Mouse (Mus musculus): ENCODE measurements around the gene Cybrd1. TPM values are rescaled to one million over a fixed set of nuclear protein-coding genes. Genes with fewer than 3 reads are reported as not detected.

Gene Cybrd1
- polyA plus RNA-seq, 1 experiment, result not detected

DNA sequence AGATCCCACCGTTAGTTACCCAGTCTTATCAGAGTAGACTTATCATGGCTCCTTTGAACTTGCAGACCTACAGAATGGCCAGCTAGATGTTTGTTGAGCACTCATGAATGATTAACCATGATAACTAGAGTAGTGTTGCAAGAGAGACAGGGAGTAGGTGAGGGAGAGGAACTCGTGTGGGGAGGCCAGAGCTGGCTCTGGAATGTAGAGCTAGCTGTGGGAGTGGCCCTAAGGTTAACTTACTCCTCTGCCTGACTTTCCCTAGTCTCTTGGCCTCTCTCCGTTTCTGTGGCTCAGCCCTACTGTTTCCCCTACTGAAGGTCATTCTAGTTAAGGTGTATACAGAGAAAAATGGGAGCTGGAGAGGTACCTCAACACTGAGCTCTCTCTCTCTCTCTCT is 28.5 kb downstream of the Cybrd1 start:
- no peak overlapping the region for H3K4me3 ChIP-seq (ENCODE audit: insufficient read depth, low read depth, low read length)
- H3K27ac ChIP-seq (replicated peaks; ENCODE audit: low read depth, low read length), result no peak overlapping the region

DNA sequence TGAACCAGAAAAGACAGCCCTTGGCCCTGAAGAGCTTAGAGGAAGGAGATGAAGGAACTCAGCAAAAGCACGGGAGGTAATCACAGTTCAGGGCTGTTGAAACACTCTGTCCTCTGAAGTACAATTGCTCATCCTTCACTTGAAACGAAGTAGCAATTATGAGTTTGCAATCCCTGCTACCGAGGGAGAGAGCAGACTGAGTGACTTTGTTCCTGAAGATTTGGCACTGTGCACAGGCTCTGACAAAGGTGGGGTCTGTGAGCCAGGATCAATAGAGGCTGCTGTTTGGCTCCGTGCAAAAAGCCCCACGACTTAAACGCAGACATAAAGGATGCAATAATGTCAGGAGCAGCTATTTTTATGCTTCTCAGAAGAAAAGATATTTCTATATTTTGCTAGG is 30.1 kb downstream of the Cybrd1 start:
- H3K27ac ChIP-seq (replicated peaks; ENCODE audit: low read depth, low read length), result no peak overlapping the region
- no peaks in the 10 kb centered on the region for H3K4me1 ChIP-seq (ENCODE audit: control insufficient read depth, insufficient read depth, insufficient read length, low read length)
- no peak overlapping the region for H3K4me3 ChIP-seq (ENCODE audit: insufficient read depth, low read depth, low read length)

More for the DNA sequence above, 28.5 kb downstream of the Cybrd1 start:
- H3K4me1 ChIP-seq (ENCODE audit: control insufficient read depth, insufficient read depth, insufficient read length, low read length), result no peaks in the 10 kb centered on the region

DNA sequence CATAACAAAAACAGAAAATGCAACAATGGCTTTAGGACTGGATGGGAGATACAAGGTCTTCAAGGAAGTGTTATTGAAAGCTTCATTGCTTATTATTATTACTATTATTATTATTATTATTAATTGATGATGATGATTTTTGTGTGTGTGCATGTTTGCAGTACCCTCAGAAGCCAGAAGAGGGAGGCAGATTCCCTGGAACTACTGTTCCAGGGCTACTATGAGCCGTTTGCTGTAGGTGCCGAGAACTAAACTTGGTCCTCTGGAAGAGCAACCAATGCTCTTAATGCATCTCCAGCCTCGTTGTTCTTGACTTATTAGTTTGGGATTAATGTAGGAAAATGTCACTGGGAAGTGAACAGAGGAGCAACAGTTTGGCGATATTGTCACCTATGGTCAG is 34.4 kb downstream of the Cybrd1 start:
- no peak overlapping the region for H3K27ac ChIP-seq (replicated peaks; ENCODE audit: low read depth, low read length)
- no peaks in the 10 kb centered on the region for H3K4me1 ChIP-seq (ENCODE audit: control insufficient read depth, insufficient read depth, insufficient read length, low read length)
- no peak overlapping the region for H3K4me3 ChIP-seq (ENCODE audit: insufficient read depth, low read depth, low read length)

DNA sequence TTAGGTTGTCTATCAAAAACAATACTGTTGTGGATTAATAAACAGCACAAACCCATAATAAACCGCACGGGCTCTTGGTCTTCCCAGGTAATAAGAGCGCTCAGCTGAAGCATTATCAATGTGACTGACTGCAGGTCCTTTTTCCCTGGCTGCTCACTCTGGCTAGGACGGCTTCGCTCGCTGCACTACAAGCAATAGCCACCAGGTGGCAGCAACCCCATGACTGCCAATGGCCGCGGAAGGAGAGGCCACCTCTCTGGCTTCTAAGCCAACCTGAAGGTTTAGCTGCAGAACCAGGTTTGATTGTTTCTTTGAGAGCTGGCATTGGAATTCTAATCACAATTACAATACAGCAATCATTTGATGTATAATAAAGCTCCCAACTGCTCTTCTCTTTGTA is 37.8 kb downstream of the Cybrd1 start:
- Histone ChIP-seq H3K4me3 (ENCODE audit: insufficient read depth, low read depth, low read length) (no peak overlapping the region), H3K27ac (replicated peaks; ENCODE audit: low read depth, low read length) (no peak overlapping the region), H3K4me1 (ENCODE audit: control insufficient read depth, insufficient read depth, insufficient read length, low read length) (no peaks in the 10 kb centered on the region)

DNA sequence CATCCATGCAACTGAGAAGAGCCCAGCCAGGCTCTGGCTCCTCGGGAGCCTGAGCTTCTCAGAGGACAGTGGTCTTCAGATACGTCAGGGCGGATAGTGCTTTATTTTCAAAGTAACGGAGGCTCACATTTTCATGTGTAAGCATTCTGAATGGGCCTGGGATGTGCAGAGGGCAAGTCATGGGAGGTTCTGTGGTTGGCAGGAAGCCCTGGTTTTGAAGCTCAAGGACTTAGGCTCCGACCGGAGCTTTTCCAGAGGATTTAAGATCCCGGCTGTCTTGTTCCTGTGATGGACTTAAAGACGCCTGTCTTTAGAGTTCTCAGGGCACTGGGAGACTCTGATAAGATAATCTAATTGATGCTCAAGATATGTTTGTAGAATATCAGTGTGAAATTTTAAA is 38.7 kb downstream of the Cybrd1 start:
- no peak overlapping the region for H3K4me3 ChIP-seq (ENCODE audit: insufficient read depth, low read depth, low read length)
- no peak overlapping the region for H3K27ac ChIP-seq (replicated peaks; ENCODE audit: low read depth, low read length)
- H3K4me1 ChIP-seq (ENCODE audit: control insufficient read depth, insufficient read depth, insufficient read length, low read length), result no peaks in the 10 kb centered on the region

DNA sequence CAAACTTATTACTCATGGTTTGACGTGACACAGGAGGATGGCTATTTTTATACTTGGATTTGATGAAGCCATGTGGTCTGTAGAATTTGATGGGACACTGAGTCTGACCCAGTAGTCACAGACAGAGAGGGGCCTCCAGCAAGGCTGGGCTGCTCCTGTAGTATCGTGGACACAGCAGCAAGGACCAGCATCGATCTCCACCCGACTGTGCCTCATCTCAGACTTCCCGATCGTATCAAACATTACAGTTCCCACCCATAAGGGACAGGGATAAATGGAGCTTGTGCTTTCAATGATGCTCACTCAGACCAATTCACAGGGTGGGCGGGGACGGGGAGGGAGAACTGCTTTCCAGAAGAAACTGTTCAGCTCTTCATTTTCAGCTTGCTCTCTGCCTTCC is 40.2 kb downstream of the Cybrd1 start:
- Histone ChIP-seq H3K27ac (replicated peaks; ENCODE audit: low read depth, low read length) (no peak overlapping the region), H3K4me1 (ENCODE audit: control insufficient read depth, insufficient read depth, insufficient read length, low read length) (no peaks in the 10 kb centered on the region), H3K4me3 (ENCODE audit: insufficient read depth, low read depth, low read length) (no peak overlapping the region)

DNA sequence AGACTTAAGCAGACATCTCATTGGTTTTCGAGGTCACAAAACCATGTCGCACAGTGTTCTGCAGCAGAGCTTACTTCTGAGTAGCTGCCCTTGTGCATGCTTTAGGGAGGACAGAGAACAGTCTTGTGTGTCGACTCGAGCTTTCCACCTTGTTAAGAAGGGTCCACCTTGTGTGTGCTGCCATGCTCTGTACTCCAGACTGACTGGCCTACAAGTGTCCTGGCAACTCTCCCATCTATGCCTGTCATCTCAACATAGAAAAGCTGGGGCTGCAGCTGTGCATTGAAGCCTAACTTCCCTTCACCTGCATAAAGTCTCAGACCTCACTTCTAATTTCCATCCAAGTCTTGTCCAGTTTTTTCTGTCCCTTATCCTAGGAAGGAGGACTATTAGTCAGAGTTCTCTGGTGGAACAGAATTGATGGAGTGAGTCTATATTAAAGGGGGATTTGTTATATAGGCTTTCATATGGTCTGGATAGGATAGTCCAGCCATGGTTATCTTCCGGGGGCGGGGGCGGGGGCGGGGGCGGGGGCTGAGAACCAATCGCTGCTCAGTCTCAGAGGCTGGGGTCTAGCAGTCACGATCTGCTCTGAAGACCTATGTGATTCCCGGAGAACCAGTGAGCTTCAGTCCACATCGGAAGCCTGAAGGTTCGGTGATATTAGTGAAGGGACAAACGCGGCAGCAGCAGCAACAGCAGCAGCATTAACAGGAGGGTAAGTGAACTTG is 42.0 kb downstream of the Cybrd1 start:
- H3K27ac ChIP-seq (replicated peaks; ENCODE audit: low read depth, low read length), result no peak overlapping the region
- no peaks in the 10 kb centered on the region for H3K4me1 ChIP-seq (ENCODE audit: control insufficient read depth, insufficient read depth, insufficient read length, low read length)
- no peak overlapping the region for H3K4me3 ChIP-seq (ENCODE audit: insufficient read depth, low read depth, low read length)

DNA sequence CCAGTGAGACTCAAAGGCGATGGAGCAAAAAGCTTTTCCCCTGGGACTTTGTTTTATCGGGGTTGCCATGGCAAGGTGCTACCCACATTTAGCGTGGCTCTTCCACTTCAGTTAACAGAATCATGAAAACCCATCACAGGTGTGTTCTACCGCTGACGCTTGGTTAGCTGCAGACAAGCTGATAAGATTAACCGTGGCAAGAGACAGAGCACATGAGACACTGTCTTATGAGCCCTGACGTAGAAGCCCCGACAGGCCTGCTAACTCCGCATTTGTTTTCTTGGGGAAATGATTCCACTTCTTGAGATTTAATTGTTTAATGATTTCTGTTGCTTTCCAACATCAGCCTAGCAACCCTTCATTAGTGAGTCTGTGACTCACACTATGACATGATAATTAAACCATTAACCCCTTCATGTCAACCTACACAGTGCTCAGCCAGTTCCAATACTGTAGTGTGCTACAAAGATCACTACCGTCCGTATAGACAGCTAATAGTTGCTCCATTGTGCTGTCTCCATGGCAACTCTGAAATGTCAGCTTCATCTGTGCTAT is 42.7 kb downstream of the Cybrd1 start:
- Histone ChIP-seq H3K27ac (replicated peaks; ENCODE audit: low read depth, low read length) (no peak overlapping the region), H3K4me3 (ENCODE audit: insufficient read depth, low read depth, low read length) (no peak overlapping the region), H3K4me1 (ENCODE audit: control insufficient read depth, insufficient read depth, insufficient read length, low read length) (no peaks in the 10 kb centered on the region)

DNA sequence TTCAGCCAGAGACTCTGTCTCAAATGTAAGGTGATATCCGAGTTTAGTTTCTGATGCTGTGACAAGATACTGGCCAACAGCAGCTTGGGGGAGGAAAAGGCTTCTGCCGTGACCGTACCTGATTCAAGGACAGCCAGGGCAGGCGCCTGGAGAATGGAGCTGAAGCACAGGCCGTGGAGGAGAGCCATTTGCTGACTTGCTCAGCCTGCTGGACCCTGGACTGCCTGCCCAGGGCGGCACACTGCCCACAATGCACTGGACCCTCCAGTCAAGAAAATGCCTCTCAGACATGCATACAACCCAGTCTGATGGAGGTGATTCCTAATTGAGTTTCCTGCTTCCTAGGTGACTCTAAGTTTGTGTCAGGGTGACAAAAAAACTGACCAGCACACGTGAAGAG is 43.8 kb downstream of the Cybrd1 start:
- no peaks in the 10 kb centered on the region for H3K4me1 ChIP-seq (ENCODE audit: control insufficient read depth, insufficient read depth, insufficient read length, low read length)
- H3K4me3 ChIP-seq (ENCODE audit: insufficient read depth, low read depth, low read length), result no peak overlapping the region
- H3K27ac ChIP-seq (replicated peaks; ENCODE audit: low read depth, low read length), result no peak overlapping the region

DNA sequence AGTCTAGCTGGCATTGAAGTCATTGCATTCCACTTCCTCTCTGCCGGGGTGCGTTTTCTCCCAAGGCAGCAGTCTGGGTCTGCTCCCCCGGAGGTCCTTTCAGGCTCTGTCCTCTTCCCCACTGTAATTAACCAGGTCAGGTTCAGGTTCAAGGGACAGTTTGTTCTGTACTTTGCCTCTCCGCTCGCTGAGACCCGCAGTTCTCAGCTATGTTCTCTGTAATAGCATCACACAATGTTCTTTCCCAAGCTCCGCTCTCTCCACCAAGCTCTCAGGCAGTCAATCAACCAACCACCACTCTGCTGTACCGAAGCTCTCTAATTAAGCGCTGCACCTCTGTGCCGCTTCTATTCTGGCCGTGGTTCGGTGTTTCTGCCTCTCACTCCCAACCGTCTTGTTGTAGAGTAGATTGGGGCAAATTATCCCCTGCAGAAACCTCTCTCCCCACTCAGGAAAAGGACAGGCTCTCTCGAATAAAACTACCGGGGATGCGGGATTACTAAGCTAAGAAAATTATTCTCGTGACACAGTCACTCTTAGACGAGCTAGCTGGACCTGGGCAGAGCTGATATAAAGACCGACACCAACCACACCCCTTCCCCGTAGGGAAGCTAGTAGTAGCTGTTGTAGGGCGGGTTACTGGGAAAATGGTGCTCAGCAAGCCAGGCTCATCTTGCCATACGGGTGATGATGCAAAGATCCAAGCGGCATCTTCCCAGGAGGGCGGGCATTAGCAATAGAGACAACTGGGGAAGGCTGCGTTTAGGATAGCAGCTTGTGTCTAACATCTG is 45.3 kb downstream of the Cybrd1 start:
- Histone ChIP-seq H3K27ac (replicated peaks; ENCODE audit: low read depth, low read length) (no peak overlapping the region), H3K4me3 (ENCODE audit: insufficient read depth, low read depth, low read length) (no peak overlapping the region), H3K4me1 (ENCODE audit: control insufficient read depth, insufficient read depth, insufficient read length, low read length) (no peaks in the 10 kb centered on the region)

DNA sequence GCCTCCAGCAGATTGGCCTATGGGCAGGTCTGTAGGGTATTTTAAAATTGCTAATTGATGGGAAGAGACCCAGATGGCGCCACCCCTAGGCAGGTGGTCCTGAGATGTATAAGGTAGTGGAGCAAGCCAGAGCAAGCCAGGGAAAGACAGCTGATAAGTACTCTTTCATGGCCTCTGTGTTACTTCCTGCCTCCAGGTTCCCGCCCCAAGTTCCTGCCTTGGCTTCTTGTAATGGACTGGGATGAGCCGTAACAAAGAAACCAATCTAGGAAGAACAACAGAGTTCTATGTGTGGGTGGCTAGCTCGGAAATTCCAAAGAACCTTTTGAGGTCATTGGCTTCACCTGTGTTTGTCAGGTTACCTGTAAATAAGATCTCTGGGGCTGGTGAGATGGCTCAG is 49.5 kb downstream of the Cybrd1 start:
- Histone ChIP-seq H3K4me1 (ENCODE audit: control insufficient read depth, insufficient read depth, insufficient read length, low read length) (no peaks in the 10 kb centered on the region), H3K4me3 (ENCODE audit: insufficient read depth, low read depth, low read length) (no peak overlapping the region), H3K27ac (replicated peaks; ENCODE audit: low read depth, low read length) (no peak overlapping the region)

DNA sequence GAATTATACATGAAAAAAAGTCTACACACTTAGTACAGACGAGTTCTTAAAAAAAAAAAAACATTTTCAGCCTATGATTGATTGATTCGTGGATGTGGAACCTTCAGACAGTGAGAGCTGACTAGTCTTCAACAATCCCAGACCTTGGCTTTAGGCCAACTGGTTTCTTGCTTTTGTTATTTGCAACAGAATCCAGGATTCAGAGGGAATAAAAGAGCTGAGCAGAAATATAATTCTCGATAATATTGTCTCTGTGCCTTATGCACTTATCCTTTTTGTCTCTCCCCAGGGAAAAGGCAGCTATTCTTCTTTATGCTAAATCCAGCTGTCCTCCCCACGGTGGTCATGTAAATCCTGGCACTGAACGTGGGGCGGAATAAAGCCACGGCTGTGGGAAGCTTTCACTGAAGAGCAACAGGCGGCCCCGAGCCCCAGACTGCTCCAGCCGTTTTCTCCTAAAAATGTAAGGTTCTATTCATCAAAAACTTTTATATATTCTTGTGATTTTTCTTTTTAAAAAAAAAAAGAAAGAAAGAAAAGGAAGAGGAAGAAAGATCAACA is 50.8 kb downstream of the Cybrd1 start:
- Histone ChIP-seq H3K4me1 (ENCODE audit: control insufficient read depth, insufficient read depth, insufficient read length, low read length) (no peaks in the 10 kb centered on the region), H3K27ac (replicated peaks; ENCODE audit: low read depth, low read length) (no peak overlapping the region), H3K4me3 (ENCODE audit: insufficient read depth, low read depth, low read length) (no peak overlapping the region)

DNA sequence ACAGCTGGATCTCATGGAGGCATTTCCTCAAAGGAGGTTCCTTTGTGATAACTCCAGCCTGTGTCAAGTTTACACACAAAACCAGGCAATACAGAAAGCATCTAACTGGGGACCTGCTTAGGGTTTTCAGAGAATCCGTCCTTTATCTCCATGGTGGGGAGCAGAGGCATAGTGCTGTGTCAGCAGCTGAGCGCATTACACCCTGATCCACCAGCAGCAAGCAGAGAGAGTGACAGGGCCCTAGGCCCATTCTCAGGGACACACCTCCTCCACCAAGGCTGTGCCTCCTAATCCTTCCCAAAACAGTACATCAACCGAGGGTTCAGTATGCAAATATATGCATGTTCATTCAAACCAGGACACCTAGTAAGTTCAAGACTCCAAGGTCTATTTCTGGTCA is 55.3 kb downstream of the Cybrd1 start:
- no peaks in the 10 kb centered on the region for H3K4me1 ChIP-seq (ENCODE audit: control insufficient read depth, insufficient read depth, insufficient read length, low read length)
- H3K4me3 ChIP-seq (ENCODE audit: insufficient read depth, low read depth, low read length), result no peak overlapping the region
- H3K27ac ChIP-seq (replicated peaks; ENCODE audit: low read depth, low read length), result no peak overlapping the region

DNA sequence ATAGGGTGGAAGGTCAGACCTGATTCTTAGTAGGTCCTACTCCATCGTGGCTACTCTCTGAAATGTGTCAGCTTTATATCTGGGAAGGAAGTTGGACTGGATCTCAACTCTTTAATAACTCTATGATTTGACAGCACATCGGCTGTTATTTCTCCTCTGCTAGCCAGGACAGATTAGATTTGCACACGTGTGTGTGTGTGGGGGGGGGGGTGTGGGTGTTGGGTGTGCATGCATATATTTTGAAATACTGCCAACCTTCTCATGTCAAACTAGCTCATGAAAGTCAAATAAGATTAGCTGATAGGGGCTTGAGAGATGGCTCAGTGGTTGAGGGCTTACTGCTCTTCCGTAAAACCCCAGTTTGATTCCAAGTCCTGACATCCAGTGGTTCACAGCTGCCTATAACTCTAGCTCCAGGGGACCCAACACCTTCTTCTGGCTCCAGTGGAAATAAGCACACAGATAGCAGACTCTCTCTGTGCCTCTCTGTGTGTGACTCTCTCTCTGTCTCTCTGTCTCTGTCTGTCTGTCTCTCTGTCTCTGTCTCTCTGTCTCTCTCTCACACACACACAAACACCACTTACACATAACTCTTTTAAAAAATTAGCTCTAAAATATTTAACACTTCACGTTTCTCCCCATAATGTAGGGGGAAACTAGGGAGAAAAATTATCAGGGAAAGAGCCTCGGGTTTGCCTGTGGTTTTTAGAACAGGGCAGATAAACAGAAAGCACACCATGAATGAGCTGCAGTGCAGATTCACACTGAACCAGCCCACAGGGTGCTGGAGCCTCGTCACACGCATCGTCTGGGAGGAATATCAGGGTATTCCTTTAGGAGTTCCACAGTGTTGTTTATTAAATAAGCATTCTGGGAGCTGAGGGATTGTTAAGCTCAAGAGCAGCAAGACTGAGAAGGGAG is 58.9 kb downstream of the Cybrd1 start:
- Histone ChIP-seq H3K4me1 (ENCODE audit: control insufficient read depth, insufficient read depth, insufficient read length, low read length) (no peaks in the 10 kb centered on the region), H3K4me3 (ENCODE audit: insufficient read depth, low read depth, low read length) (no peak overlapping the region)

DNA sequence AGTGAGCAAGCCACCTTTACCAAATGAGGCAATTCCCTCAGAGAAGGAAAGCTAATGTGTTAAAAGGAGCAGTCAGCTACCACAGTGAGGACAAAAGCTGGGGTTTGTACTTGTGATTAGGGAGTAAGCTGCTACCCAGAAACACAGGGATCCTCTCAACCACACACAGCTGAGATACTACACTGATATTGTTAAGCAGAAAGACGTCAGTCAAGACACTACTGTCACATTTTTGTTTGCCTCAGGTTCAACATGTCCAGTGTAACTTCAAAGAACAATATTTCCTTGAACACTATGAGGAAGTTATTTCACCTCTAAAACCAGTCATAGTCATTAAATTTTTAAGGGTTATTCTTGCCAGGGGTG is 59.5 kb downstream of the Cybrd1 start:
- Histone ChIP-seq H3K4me3 (ENCODE audit: insufficient read depth, low read depth, low read length) (no peak overlapping the region), H3K27ac (replicated peaks; ENCODE audit: low read depth, low read length) (no peak overlapping the region), H3K4me1 (ENCODE audit: control insufficient read depth, insufficient read depth, insufficient read length, low read length) (no peaks in the 10 kb centered on the region)

More for the DNA sequence above, 58.9 kb downstream of the Cybrd1 start:
- H3K27ac ChIP-seq (replicated peaks; ENCODE audit: low read depth, low read length), result no peak overlapping the region
